Mouse (Mus musculus): ENCODE measurements around the gene Exoc6b.
"Not testable (repeated sequence)": the region's sequence is repeated elsewhere in the genome, so short reads cannot be mapped to it uniquely, and the experiment has no call there.

Gene Exoc6b

DNA sequence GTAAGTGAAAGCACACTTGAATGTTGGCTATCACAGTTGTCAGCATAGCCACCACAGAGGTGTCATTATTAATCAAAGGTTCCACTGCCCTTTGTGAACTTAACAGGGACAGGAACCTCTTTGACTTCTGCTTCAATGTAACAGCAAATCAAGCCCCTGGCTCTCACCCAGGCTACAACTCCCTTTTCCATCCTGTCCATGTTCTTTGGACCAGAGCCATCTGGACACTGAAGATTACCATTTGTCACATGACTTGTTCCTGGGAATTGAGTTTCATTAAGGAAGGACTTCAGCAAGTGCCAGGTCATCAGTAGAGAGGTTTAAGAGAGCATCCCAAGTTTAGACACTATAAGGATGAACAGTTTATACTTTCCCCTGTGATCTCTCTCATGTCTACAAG, 431.1 kb downstream of the Exoc6b start:
- DNase-seq (ENCODE audit: low read depth, low spot score) = peak; percentile 59

DNA sequence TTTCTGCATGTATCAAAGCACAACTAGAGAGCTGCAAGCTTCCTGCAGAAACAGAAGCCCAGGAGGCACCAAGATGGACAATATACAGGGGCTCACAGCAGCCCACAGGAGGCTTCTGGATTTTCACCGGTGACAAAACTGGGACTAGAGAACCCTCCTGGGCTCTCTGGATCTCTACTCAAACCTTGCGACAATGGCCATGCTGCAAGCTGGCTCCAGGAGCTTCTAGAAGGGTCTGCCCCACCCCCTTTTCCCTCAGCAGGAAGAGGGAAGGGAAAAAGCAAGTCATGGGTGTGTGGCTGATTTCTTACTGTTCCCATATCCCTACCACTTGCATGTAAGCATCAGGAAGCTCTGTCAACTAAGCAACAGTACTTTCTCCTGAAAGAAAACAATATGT, 437.7 kb downstream of the Exoc6b start:
- no peak for DNase-seq (ENCODE audit: low read depth, low spot score)

DNA sequence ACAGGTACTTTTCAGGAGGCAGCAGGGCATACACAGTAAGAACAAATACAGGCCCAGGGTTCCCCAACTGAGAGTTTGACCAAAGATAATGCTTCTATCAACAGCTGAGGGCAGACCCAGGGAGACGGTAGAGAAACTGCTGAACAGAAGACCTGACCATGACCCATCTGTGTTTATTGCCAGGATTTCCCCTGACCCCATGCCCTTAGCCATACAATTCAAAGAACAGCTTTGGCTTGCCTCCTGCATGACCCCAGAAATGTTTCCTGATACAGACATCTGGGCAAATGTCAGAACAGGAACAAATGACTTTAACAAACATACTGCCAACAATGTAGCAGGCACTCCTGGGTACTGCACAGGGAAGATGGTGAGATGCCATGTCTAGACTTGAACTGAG, 439.0 kb downstream of the Exoc6b start:
- no peak for DNase-seq (ENCODE audit: low read depth, low spot score)

DNA sequence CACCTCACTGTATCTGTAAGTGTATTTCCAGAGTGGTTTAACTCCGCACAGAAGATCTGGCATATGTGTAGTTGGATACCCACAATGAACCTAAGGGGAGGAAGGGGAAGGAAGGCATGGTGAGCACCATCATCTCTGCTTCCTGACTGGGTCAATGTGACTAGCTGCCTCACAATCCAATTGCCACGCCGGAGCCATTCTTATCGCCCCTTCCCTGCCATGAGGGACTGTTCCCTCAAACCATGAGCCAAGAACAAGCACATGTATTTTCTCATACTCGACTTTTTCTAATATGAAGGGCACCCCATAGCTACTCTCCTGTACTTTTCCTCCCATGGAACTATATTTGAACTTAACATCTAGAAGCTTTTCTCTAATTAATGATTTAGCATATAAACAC, 440.5 kb downstream of the Exoc6b start:
- DNase-seq (ENCODE audit: low read depth, low spot score) = no peak

DNA sequence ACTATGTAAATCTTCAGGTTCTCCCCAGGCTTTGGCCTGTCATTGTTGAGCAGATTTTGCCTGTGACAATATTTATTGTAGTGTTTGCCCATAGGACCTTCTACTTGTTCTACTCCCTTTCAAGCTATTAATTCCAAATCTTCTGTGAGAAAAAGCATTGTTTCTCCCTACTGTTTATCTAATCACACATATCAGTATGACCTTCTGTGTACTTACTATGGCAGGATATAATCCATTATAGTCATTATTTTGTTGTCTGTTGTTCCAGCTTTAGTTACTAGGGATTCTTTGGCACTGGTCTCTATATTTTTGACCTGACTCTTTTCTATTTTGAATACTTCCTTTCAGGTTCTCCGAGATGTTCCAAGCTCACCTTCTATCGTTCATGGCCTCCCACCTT, 442.9 kb downstream of the Exoc6b start:
- DNase-seq (ENCODE audit: low read depth, low spot score) = no peak

DNA sequence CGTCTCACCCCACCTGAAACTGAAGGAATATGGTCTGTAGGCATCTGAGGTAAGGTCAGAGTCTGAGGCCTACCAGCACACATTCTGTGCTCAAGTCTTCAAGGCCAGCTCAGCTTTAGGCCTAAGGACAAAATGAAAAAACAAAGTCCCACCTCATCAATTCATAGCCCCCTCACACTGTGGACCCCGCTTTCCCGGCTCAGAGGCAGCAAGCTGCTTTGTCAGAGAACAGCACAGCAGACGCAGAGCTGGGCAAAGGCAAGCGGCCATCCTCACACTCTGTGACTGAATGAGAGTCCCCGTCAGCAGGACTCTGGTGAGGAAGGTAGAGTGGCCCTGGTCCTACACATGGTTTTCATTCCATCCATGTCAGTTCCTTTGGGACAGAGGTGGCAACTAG, 450.1 kb downstream of the Exoc6b start:
- DNase-seq (ENCODE audit: low read depth, low spot score) = no peak

DNA sequence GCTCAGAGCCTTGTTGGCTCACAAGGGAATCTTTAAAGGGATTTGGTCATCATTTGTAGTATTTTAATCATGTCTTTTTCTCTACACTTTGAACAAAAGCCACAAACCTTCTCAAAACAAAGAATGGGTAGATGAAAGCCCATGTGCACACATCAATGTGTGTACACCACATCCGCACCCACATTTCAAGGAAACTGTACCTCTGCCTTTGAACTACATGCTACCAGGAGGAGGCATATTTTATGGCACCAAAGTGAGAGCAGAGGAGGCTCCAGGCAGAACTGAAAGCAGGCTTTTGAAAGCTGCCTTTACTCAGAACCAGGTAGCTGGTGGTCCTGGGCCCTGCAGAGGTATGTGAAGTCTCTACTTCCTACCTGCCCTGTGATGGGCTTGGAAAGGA, 452.3 kb downstream of the Exoc6b start:
- DNase-seq (ENCODE audit: low read depth, low spot score) = no peak

DNA sequence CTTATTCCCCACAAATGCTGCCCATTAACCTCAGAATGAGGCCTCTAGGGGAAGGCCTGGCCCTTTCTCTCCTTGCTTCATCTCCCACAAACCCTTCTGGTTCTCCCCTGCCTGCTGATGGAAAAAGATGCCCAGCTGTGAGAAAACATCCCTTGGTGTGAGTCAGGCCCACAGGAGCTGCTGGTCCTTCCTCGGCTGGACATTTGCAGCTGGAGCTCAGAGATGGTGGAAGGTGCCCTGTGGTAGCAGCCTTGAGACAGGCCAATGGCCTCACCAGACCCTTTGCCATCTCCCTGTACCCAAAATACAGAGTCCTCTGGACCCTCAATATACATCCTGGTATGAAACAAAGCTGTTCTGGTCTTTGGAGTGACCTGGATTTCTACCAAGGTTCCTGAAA, 452.7 kb downstream of the Exoc6b start:
- no peak for DNase-seq (ENCODE audit: low read depth, low spot score)

DNA sequence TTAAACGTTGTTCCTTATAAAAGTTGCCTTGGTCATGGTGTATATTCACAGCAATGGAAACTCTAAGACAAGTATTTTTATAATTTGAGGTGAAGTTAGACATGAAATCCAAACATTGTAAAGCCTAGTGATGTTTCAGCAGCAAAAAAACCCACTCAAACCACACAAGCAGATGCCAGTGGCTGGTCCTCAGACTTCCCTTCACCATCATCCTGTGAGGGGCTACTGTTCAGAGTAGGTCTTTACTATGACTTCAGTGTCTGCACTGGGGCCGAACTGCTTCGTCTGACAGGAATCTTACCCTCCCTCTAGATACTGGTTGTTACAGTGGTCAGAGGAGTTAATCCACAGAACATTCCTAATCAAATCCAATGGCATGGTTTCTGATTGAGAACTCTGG, 455.8 kb downstream of the Exoc6b start:
- no peak for DNase-seq (ENCODE audit: low read depth, low spot score)

DNA sequence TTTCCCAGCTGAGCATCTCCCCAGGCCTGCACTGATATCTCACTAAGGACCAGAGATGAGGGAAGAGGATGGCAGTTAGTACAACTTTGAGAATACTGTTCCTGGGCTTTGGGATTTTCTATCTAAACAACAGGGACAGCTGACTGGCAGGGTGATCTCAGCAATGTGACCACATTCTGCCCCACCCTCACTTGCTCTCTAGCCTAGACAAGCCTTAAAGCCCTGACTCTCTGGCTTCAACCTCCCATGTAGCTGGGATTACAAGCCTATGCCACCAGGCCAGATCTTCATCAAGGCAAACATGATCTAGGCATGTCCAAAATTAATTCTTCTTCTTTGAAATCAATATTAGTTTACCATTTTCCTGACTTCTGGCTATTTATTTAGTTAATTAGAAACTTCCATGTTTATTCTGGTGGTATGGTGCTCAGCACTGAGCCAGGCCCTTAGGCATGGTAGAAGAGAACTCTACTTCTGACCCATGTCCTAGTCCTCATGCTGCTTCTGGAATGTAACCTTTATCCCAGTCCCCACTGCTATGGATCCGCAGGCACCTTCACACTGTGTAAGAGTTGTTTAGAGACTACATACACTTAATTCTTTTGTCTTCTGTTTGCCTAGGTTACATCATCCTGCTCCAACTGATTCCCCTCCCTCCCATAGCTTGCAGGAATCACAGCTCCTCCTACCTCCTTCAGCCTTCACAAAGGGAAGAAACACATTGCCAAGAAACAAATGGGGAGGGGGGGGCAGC, 468.0 kb downstream of the Exoc6b start:
- no peak for DNase-seq (ENCODE audit: low read depth, low spot score)

DNA sequence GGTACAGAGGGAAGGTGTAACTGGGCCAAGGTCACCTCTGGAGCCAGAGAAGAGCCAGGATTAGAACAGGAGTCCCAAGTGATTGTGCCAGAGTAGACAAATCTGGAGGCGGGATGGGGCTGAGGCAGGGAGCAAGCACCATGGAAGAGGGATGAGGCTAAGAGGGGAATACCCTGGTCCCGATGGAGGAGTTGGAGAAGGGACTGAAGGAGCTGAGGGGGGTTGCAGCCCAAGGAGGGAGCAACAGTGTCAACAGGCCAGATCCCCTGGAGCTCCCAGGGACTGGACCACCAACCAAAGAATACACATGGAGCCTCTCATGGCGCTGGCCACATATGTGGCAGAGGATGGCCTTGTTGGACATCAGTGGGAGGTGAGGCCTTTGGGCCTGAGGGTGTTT, 470.0 kb downstream of the Exoc6b start:
- not testable (repeated sequence) for DNase-seq (ENCODE audit: low read depth, low spot score)

DNA sequence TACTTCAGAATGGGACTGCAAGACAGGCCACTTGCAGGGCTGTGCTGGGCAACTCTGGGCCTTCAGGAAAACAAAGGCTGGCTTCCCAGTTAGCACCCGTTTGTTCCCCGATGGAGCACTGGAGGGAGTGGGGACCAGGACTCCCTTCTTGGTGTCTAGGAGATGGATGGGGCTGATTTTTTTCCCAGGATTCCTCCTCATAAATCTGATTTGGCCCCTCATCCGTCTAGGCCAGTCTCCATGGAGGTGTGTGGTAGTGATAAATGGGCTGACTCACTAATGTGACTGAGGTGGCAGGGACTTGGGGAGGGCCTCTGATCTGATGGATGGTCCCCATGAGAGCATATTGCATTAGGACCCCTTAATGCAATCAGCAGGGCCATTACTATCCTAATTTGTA, 470.6 kb downstream of the Exoc6b start:
- no peak for DNase-seq (ENCODE audit: low read depth, low spot score)

DNA sequence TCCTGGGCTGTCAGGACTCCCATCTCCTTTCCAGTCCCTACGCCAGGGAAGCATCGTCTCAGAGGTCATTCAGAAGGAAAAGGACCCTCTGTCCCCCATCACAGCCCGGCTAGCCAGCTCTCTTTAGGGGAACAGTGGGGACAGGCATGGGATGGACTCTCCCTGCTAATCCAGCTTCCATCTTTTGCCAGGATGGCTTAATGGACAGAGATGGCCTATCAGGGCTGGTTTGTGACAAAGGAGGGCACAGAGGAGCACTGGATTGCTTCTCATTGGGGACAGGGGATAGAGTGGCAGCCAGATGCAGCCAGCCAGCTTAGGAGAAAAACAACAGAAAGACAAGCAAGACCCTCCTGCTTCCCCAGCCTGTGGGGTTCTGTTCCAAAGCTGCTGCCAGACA, 474.7 kb downstream of the Exoc6b start:
- no peak for DNase-seq (ENCODE audit: low read depth, low spot score)

DNA sequence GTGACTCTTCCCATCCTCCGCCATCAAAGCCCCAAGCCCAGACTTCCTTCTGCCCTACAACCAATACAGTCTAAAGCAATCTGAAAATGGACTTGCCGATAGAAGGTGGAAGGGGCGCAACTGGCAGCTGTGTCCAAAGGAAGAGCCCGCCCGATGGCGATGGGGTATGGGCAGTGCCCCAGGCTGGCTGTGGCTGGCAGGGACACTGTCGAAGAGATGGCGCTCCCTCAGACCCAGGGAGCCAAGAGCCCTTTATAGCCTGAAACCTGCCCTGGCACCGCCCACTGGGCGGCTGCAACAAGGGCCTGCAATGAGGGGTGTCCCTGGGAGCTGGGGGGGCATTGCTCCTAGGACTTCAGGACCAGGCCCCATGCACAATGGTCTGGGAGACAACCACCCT, 475.6 kb downstream of the Exoc6b start, which contains the start of gene Cyp26b1:
Cyp26b1 (minus strand) TSS at position 216 of the 400 bp plus-strand sequence.
- DNase-seq (ENCODE audit: low read depth, low spot score) = no peak

DNA sequence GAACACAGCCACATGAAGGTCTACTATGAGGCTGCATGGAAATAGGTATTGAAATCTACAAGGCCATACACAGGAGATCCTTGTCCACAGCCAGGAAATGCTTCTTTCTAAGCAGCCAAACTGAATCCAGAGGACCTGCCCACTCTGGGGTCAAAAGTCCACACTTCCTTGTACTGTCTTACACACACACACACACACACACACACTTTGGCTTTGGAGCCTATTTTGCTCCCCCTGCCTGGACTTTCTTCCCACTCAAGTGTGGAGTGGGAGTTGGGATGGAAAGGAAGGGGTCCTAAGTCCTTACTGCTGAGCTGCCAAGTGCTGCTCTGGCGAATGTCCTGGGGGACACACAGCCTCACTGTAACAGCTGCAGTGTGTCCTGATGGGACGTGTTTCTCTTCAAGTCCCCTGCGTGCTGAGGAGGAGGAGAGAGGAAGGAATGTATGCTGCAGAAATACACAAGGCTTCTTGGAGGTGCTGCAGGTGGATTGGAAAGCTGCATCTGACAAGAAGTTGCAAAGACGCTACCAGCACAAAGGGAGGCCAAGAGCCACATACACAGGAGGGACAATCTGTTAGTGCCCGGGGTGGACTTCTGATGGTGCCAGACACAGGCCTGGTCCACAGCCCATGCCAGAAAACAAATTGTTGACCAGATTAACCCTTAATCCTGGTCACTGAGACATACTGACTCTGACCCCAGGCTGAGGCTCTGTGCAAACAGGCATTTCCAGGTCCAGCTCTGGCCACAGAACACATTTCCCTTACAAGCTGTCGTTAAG, 478.2 kb downstream of the Exoc6b start:
- no peak for DNase-seq (ENCODE audit: low read depth, low spot score)

DNA sequence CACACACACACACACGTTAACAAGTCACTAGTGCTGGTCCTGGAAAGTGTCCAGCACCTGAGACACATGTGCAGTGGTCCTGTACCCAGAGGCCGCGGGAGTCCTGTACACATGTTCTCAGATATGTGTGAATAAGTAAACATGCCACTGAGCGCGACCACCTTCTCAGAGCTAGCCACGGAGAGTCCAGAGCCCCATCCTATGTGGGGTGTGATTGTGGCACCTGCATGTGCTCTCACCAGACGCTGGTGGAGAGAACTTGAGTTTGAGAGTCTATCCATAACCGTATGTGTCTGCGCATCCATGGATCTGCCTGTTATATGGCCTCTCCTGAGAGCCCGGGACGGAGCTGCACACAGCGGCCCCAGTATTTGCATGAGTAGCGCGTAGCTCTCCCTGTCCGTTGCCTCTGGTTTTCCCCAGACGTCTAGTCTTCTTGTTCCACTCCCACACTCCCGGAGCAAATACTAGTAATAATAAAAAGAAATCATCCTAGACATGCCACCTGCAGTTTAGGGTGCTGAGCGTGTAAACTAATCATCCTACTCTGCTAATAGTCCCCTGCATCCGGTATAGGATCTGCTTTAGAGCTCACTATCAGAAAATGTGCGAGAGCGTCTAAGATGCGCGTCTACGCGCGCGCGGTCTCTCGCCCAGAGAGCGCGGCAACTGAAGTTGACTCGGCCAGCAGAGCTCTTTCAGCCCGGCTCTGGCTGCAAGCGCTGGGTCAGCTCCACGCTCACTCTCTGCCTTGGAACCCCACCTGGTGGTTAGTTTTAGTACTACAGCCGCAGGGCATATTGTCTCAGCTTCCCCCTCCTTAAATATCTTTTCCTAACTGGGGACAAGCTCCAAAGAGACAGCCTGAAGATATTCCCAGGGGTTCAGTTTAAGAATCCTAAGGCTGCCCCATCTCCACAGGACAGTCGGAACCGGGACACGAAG, 479.3 kb downstream of the Exoc6b start:
- peak; percentile 70 for DNase-seq (ENCODE audit: low read depth, low spot score)

DNA sequence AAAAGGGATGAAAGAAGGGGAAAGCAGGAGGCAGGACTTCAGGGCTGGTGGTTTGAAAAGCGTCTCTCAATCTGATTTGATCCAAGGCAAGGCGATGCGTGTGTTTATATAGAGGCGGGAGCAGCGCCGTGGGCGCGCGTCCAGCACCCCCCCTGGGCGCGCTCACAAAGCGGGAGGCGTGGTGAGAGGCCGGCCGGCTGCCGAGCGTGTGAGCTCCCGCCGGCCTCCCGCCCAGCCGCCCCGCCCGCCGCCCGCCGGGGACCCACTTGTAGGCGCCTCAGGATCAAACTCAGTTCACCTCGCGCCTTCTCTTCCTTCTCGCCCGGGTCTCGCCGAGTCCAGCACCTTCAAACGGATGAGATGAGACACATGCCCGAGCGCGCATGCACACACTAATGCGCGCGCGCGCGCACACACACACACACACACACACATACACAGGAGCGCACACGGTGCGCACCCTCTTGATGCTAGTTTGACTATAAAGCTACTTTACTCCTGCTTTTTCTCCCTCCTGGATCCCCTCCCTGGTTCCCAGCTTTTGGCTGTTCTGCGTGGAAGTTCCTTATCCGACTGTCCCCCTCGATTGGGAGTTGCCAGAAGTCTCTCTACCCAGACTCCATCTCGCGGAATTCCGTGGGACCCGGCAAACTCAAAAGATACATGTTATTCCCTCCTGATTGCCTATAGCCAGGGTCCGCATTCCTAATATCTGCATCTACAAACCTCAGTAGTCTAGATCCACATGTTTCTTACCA, 480.2 kb downstream of the Exoc6b start:
- DNase-seq (ENCODE audit: low read depth, low spot score) = no peak

DNA sequence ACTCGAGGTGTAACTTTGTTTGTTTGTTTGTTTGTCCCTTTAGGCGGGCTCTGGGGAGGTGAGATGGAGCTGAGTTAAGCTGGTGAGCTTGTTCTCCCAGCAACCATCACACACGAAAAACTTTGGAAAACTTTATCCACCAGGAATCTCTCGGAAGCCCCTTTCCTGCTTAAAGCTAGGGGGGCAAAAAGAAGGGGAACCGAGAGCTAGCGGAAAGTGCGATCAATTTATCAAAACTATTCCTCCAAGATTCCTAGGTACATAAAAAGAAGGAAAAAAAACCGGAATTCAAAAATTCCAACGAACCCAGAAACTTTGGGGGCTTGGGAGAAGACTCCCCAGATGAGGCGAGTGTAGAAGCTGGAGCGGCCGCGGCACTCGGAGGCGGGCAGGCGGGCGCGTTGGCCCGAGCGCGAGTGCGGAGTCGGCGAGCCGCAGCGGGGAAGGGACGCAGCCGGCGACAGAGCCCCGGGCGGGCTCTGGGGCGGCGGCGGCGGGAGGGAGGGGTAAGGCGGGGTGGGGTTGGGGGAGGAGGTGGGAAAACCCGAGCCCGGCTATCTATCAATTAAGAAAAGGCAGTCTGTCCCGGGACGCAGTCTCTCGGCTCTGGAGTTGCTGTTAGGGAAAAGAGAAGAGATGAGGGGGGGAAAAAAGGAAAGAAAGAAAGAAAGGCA, 481.0 kb downstream of the Exoc6b start:
- no peak for DNase-seq (ENCODE audit: low read depth, low spot score)

DNA sequence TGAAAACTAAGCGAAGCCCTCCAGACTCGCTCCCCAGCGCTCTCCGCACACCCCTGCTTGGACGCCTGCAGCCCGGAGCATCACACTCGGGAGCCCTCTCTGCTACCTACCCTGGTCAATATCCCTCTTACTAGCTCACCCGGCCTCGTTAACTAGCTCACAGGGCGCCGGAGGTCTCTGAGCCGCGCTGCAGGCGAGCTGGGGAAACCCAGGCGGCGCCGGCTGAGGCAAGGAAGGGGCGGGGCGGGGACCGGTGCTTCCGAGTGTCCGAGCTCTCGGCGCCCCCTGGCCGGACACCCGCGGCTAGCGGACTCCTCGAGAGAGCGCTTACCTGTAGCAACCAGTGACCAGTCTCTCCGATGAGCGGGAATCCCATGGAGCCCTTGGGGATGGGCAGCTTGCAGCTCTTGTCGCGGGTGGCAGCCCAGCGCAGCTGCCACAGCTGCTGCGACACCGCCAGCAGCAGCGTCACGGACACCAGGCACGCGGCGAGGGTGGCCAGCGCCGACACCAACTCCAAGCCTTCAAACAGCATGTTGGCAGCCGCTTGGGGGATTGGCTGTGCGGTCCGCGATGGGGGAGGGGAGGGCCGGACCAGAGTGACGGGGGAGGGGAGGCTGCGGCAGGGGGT, 481.7 kb downstream of the Exoc6b start:
- no peak for DNase-seq (ENCODE audit: low read depth, low spot score)

DNA sequence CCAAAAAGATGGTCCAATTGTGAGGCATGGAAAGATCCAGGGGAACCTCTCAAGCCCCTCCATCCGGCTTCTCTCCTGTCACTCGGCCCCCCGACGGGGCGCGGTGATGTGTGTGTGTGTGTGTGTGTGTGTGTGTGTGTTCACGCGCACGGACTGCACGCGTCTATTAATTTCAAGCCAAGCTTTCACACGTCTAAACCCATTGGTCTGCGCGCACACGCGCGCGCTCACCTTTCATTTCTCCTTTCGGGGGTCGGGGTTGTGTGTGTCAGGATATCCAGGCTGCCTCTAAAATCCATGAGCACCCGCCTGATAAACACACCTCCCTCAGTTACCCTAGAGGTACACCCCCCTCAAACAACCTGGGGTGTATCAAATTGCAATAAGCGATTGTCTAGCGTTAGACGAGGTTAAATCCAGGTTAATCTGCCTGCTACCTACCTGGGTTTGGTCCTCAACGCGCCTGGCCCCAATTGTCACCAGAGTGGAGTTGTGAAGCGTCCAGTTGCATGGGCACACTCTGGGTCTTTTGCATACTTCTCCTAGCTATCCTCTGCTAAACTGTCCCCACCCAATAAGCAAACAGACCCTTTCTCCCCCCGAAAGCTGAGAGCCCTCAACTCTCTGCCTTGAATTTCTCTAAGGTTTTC, 482.6 kb downstream of the Exoc6b start:
- no peak for DNase-seq (ENCODE audit: low read depth, low spot score)

All from skeletal muscle tissue, adult 2 months (tissue).